Mouse (Mus musculus): Measurements from ENCODE around the gene Rps27. TPM values are rescaled to one million over a fixed set of nuclear protein-coding genes. Genes with fewer than 3 reads are reported as not detected.

The Rps27 gene
- polyA plus RNA-seq, 1 experiment: 3,346 TPM

GRCm38 (mm10) chr3:90183581-90183980, 29.9 kb downstream of the Rps27 start:
- no peak for DNase-seq (ENCODE audit: low read depth)

GRCm38 (mm10) chr3:90179566-90179965, 33.9 kb downstream of the Rps27 start:
- no peak for DNase-seq (ENCODE audit: low read depth)

Other genes with a start within 250 kb of the Rps27 start
- 79.3 and 99.6 TPM in 2 replicates for gene Hax1, start 214.9 kb downstream of the Rps27 start, polyA plus RNA-seq (2012; rRNA removed)
- gene 4933434E20Rik, start 162.0 kb downstream of the Rps27 start, polyA plus RNA-seq (2012; rRNA removed): 72.5 and 74.7 TPM in 2 replicates
- gene Ubap2l, start 161.0 kb downstream of the Rps27 start, polyA plus RNA-seq (2012; rRNA removed): 116 and 119 TPM in 2 replicates
- gene Tpm3, start 141.0 kb downstream of the Rps27 start, polyA plus RNA-seq (2012; rRNA removed): 117 and 128 TPM in 2 replicates
- 0.30 and 0.41 TPM in 2 replicates for gene Nup210l, start 109.5 kb downstream of the Rps27 start, polyA plus RNA-seq (2012; rRNA removed)
- gene Rab13, start within 50 bp of the Rps27 start, polyA plus RNA-seq (2012; rRNA removed): 8.3 and 9.2 TPM in 2 replicates
- 56.6 and 68.4 TPM in 2 replicates for gene Jtb, start 17.9 kb upstream of the Rps27 start, polyA plus RNA-seq (2012; rRNA removed)
- gene Creb3l4, start 29.9 kb upstream of the Rps27 start, polyA plus RNA-seq (2012; rRNA removed): 1.2 and 1.4 TPM in 2 replicates
- gene Slc39a1, start 34.5 kb upstream of the Rps27 start, polyA plus RNA-seq (2012; rRNA removed): 86.9 and 100 TPM in 2 replicates
- gene Crtc2, start 40.5 kb upstream of the Rps27 start, polyA plus RNA-seq (2012; rRNA removed): 52.1 and 57.8 TPM in 2 replicates
- gene Dennd4b, start 51.5 kb upstream of the Rps27 start, polyA plus RNA-seq (2012; rRNA removed): 12.5 and 13.2 TPM in 2 replicates
- gene Gatad2b, start 79.5 kb upstream of the Rps27 start, polyA plus RNA-seq (2012; rRNA removed): 19.3 and 25.0 TPM in 2 replicates
- 7.4 and 9.4 TPM in 2 replicates for gene Slc27a3, start 176.3 kb upstream of the Rps27 start, polyA plus RNA-seq (2012; rRNA removed)
- 30.2 and 36.5 TPM in 2 replicates for gene Ints3, start 220.0 kb upstream of the Rps27 start, polyA plus RNA-seq (2012; rRNA removed)

Data from gonadal fat pad, adult 2 months (tissue).